Mouse (Mus musculus) brain, adult 10 weeks (tissue): ENCODE measurements around the gene Stc2. TPM values are rescaled to one million over a fixed set of nuclear protein-coding genes. Genes with fewer than 3 reads are reported as not detected.

Experiments used
- polyA plus RNA-seq: library from polyadenylated mRNA; stranded (reverse); fragments of 350-450 nt; fragmentation: Illumina TruSeq; extraction: RNeasy Lipid Tissue Mini Kit (QIAGEN cat#74804); gene quantifications from one replicate; pipeline ENCODE4 v1.2.3, GENCODE M21; 2015; ENCODE audit warnings: low read depth, low replicate concordance

The Stc2 gene
- 1.4 TPM for polyA plus RNA-seq

GRCm38 (mm10) chr11:31369648-31370286 is at the start of gene Stc2:
TSS of gene Stc2 (minus strand) at chr11:31370074.

Other genes starting within 250 kb of the Stc2 start
- not detected for gene Gm17332, start 187.6 kb downstream of the Stc2 start, polyA plus RNA-seq